Mouse (Mus musculus): ENCODE data around the gene B020004J07Rik. TPM values are rescaled to one million over a fixed set of nuclear protein-coding genes. Genes with fewer than 3 reads are reported as not detected.
"Not testable (repeated sequence)": the region's sequence is repeated elsewhere in the genome, so short reads cannot be mapped to it uniquely, and the experiment has no call there.

Gene B020004J07Rik
- polyA plus RNA-seq (2014; fragmentation: Nextera tagmentation; extraction: Ambion mirVana) = not detected in 2 replicates

- not testable (repeated sequence) for H3K9me3 ChIP-seq (ENCODE audit: control insufficient read depth, low read length); H3K27me3 ChIP-seq (ENCODE audit: control insufficient read depth, insufficient read depth, low read length); H3K9ac ChIP-seq (ENCODE audit: low read depth, low read length); H3K4me3 ChIP-seq (ENCODE audit: low read length); H3K4me1 ChIP-seq (ENCODE audit: control insufficient read depth, insufficient read depth, low read length); H3K27ac ChIP-seq (ENCODE audit: low read depth, low read length); ATAC-seq (ENCODE audit: low FRiP score, low TSS enrichment); H3K4me2 ChIP-seq (replicated peaks; ENCODE audit: low read depth, low read length); H3K36me3 ChIP-seq (ENCODE audit: control insufficient read depth, insufficient read depth, low read length)
- 96% methylated on average over 4 of the region's 4 CpGs for WGBS
Observed at GRCm38 (mm10) chr4:101843923-101844322, at the start of gene B020004J07Rik. Gene B020004J07Rik, minus strand, starts transcription at chr4:101844023.

- Histone ChIP-seq H3K36me3 (ENCODE audit: control insufficient read depth, insufficient read depth, low read length) (no peaks in the 10 kb centered on the region), H3K27ac (ENCODE audit: low read depth, low read length) (no peak overlapping the region), H3K4me2 (replicated peaks; ENCODE audit: low read depth, low read length) (no peak overlapping the region), H3K27me3 (ENCODE audit: control insufficient read depth, insufficient read depth, low read length) (no peaks in the 10 kb centered on the region), H3K9ac (ENCODE audit: low read depth, low read length) (no peak overlapping the region), H3K4me1 (ENCODE audit: control insufficient read depth, insufficient read depth, low read length) (no peaks in the 10 kb centered on the region), H3K9me3 (ENCODE audit: control insufficient read depth, low read length) (no peaks in the 10 kb centered on the region), H3K4me3 (ENCODE audit: low read length) (no peak overlapping the region)
- no peak for ATAC-seq (ENCODE audit: low FRiP score, low TSS enrichment)
Observed at GRCm38 (mm10) chr4:101889377-101889776, 45.6 kb upstream of the B020004J07Rik start.

GRCm38 (mm10) chr4:101883641-101884040, 39.8 kb upstream of the B020004J07Rik start:
- Histone ChIP-seq H3K4me1 (ENCODE audit: control insufficient read depth, insufficient read depth, low read length) (no peaks in the 10 kb centered on the region), H3K27ac (ENCODE audit: low read depth, low read length) (no peak overlapping the region), H3K4me2 (replicated peaks; ENCODE audit: low read depth, low read length) (no peak overlapping the region), H3K36me3 (ENCODE audit: control insufficient read depth, insufficient read depth, low read length) (no peaks in the 10 kb centered on the region), H3K27me3 (ENCODE audit: control insufficient read depth, insufficient read depth, low read length) (no peaks in the 10 kb centered on the region), H3K9me3 (ENCODE audit: control insufficient read depth, low read length) (no peaks in the 10 kb centered on the region), H3K9ac (ENCODE audit: low read depth, low read length) (no peak overlapping the region), H3K4me3 (ENCODE audit: low read length) (no peak overlapping the region)
- WGBS = 23% methylated on average over 3 of the region's 3 CpGs
- no peak for ATAC-seq (ENCODE audit: low FRiP score, low TSS enrichment)

GRCm38 (mm10) chr4:101875687-101876086, 31.9 kb upstream of the B020004J07Rik start:
- not testable (repeated sequence) for H3K27ac ChIP-seq (ENCODE audit: low read depth, low read length); H3K4me2 ChIP-seq (replicated peaks; ENCODE audit: low read depth, low read length); H3K27me3 ChIP-seq (ENCODE audit: control insufficient read depth, insufficient read depth, low read length); H3K36me3 ChIP-seq (ENCODE audit: control insufficient read depth, insufficient read depth, low read length); H3K4me1 ChIP-seq (ENCODE audit: control insufficient read depth, insufficient read depth, low read length); H3K9ac ChIP-seq (ENCODE audit: low read depth, low read length); H3K4me3 ChIP-seq (ENCODE audit: low read length); H3K9me3 ChIP-seq (ENCODE audit: control insufficient read depth, low read length)
- WGBS = 55% methylated on average over 15 of the region's 15 CpGs
- ATAC-seq (ENCODE audit: low FRiP score, low TSS enrichment) = peak; percentile 77; the same call in 1 of the 2 replicates

- not testable (repeated sequence) for H3K27me3 ChIP-seq (ENCODE audit: control insufficient read depth, insufficient read depth, low read length); H3K27ac ChIP-seq (ENCODE audit: low read depth, low read length); H3K9ac ChIP-seq (ENCODE audit: low read depth, low read length)
Observed at GRCm38 (mm10) chr4:101872031-101872430, 28.2 kb upstream of the B020004J07Rik start.

GRCm38 (mm10) chr4:101862289-101862688, 18.5 kb upstream of the B020004J07Rik start:
- H3K36me3 ChIP-seq (ENCODE audit: control insufficient read depth, insufficient read depth, low read length) = no peaks in the 10 kb centered on the region
- no peaks in the 10 kb centered on the region for H3K9me3 ChIP-seq (ENCODE audit: control insufficient read depth, low read length)
- no peaks in the 10 kb centered on the region for H3K27me3 ChIP-seq (ENCODE audit: control insufficient read depth, insufficient read depth, low read length)
- H3K9ac ChIP-seq (ENCODE audit: low read depth, low read length) = no peak overlapping the region
- WGBS = 85% methylated on average over 5 of the region's 6 CpGs
- no peak overlapping the region for H3K4me2 ChIP-seq (replicated peaks; ENCODE audit: low read depth, low read length)
- no peak overlapping the region for H3K27ac ChIP-seq (ENCODE audit: low read depth, low read length)
- H3K4me3 ChIP-seq (ENCODE audit: low read length) = no peak overlapping the region
- H3K4me1 ChIP-seq (ENCODE audit: control insufficient read depth, insufficient read depth, low read length) = no peaks in the 10 kb centered on the region
- ATAC-seq (ENCODE audit: low FRiP score, low TSS enrichment) = no peak

More at GRCm38 (mm10) chr4:101872031-101872430, 28.2 kb upstream of the B020004J07Rik start:
- H3K4me3 ChIP-seq (ENCODE audit: low read length); H3K4me1 ChIP-seq (ENCODE audit: control insufficient read depth, insufficient read depth, low read length); H3K4me2 ChIP-seq (replicated peaks; ENCODE audit: low read depth, low read length); ATAC-seq (ENCODE audit: low FRiP score, low TSS enrichment); H3K9me3 ChIP-seq (ENCODE audit: control insufficient read depth, low read length); H3K36me3 ChIP-seq (ENCODE audit: control insufficient read depth, insufficient read depth, low read length): not testable (repeated sequence)
- WGBS = 67% methylated on average over 2 of the region's 2 CpGs

- no peaks in the 10 kb centered on the region for H3K27me3 ChIP-seq (ENCODE audit: control insufficient read depth, insufficient read depth, low read length)
- no peak overlapping the region for H3K4me3 ChIP-seq (ENCODE audit: low read length)
- H3K9me3 ChIP-seq (ENCODE audit: control insufficient read depth, low read length) = no peaks in the 10 kb centered on the region
- 44% methylated on average over 6 of the region's 6 CpGs for WGBS
- H3K9ac ChIP-seq (ENCODE audit: low read depth, low read length) = no peak overlapping the region
- ATAC-seq (ENCODE audit: low FRiP score, low TSS enrichment) = 0 out of 2 replicates have a peak, but pooled peaks have one; percentile 55
- H3K4me1 ChIP-seq (ENCODE audit: control insufficient read depth, insufficient read depth, low read length) = no peaks in the 10 kb centered on the region
- H3K36me3 ChIP-seq (ENCODE audit: control insufficient read depth, insufficient read depth, low read length) = no peaks in the 10 kb centered on the region
- no peak overlapping the region for H3K4me2 ChIP-seq (replicated peaks; ENCODE audit: low read depth, low read length)
- no peak overlapping the region for H3K27ac ChIP-seq (ENCODE audit: low read depth, low read length)
Observed at GRCm38 (mm10) chr4:101860873-101861272, 17.1 kb upstream of the B020004J07Rik start.

- no peaks in the 10 kb centered on the region for H3K4me1 ChIP-seq (ENCODE audit: control insufficient read depth, insufficient read depth, low read length)
- no peaks in the 10 kb centered on the region for H3K27me3 ChIP-seq (ENCODE audit: control insufficient read depth, insufficient read depth, low read length)
- no peaks in the 10 kb centered on the region for H3K36me3 ChIP-seq (ENCODE audit: control insufficient read depth, insufficient read depth, low read length)
- no peak overlapping the region for H3K9ac ChIP-seq (ENCODE audit: low read depth, low read length)
- no peak overlapping the region for H3K4me3 ChIP-seq (ENCODE audit: low read length)
- no peak for ATAC-seq (ENCODE audit: low FRiP score, low TSS enrichment)
- WGBS = 72% methylated on average over 2 of the region's 2 CpGs
- H3K9me3 ChIP-seq (ENCODE audit: control insufficient read depth, low read length) = peaks cover 11% of the 10 kb centered on the region
- H3K4me2 ChIP-seq (replicated peaks; ENCODE audit: low read depth, low read length) = no peak overlapping the region
- no peak overlapping the region for H3K27ac ChIP-seq (ENCODE audit: low read depth, low read length)
Observed at GRCm38 (mm10) chr4:101850908-101851307, 7.1 kb upstream of the B020004J07Rik start.

All from kidney, embryonic 14.5 days (tissue).